Mouse (Mus musculus): ENCODE measurements around the gene Adm. TPM values are rescaled to one million over a fixed set of nuclear protein-coding genes. Genes with fewer than 3 reads are reported as not detected.
A peak's percentile ranks its signal among the peaks of the same experiment; 100 is the strongest.
"Not testable (repeated sequence)": the region's sequence is repeated elsewhere in the genome, so short reads cannot be mapped to it uniquely, and the experiment has no call there.

Gene Adm
- 9.9 and 12.5 TPM in 2 replicates for polyA plus RNA-seq (2015; fragmentation: Nextera tagmentation; extraction: Ambion mirVana)

DNA sequence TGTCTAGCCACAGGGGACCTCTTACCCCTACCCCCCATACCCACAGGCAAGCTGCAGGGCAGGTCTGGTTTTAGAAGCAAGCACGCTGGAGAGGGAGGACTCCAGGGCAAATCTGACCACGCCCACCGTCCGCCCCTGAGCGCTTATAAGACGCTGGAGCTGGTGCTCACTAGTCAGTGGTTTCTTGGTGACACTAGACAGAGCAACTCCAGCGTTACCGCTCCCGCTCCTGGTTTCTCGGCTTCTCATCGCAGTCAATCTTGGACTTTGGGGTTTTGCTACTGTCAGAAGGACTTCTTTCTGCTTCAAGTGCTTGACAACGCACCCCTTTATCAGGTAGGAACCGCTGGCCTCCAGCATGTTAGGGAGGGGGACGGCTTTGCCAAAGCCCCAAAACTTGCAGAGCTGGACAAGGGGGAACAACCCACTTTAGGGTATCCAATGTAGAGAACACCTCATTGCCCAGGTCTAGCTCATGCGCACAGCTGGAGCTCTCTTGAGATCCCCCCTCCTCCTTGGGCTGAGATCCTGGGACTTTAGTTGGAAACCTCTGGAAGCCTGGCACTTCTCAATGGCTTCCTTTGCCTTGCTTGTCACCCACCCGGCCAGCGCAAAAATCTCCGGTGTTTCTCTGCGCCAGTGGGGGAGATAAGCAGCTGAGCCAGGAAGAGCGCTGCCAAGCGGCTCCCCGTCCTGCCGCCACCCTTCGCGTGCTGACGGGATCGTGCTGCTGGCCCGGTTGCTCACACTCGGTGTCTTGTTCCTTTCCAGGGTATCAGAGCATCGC is at the start of gene Adm:
Adm (plus strand) TSS at position 176 of the 787 bp plus-strand sequence.
- H3K36me3 ChIP-seq, result no peaks in the 10 kb centered on the region
- WGBS, result under 1% methylated on average over 30 of the region's 30 CpGs
- H3K9ac ChIP-seq, result peak within 1 kb of the TSS; percentile 59
- H3K4me3 ChIP-seq (replicated peaks), result peak within 1 kb of the TSS; percentile 50
- H3K4me2 ChIP-seq, result peak within 1 kb of the TSS; percentile 90
- H3K9me3 ChIP-seq (replicated peaks), result no peaks in the 10 kb centered on the region
- peaks cover 75% of the 10 kb centered on the region for H3K27me3 ChIP-seq
- H3K27ac ChIP-seq, result no peak within 1 kb of the TSS
- ATAC-seq (replicated peaks; ENCODE audit: low FRiP score), result peak; percentile 44
- H3K4me1 ChIP-seq, result peaks cover 54% of the 10 kb centered on the region

DNA sequence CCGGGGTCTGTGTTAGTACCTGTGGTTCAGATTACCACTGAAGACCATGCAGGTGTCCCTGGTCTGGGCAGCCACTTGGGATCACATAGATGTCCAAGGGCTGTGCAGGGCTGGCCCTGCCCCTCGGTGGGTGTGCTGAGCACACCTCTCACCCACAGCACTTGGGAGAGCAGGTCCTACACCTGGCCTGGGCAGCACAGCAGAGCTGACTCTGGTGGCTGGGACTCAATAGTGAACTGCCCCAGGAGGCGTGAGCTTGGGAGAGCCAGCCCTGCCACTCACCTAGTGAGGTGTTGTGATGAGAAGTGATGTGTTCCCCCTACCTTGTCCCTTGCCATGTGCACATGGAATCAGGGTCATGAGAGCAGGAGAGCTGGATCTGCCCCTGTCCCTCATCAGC is 43.8 kb upstream of the Adm start:
- 97% methylated on average over 3 of the region's 3 CpGs for WGBS
- no peak overlapping the region for H3K4me3 ChIP-seq (replicated peaks)
- H3K9me3 ChIP-seq (replicated peaks), result no peaks in the 10 kb centered on the region
- H3K4me1 ChIP-seq, result no peaks in the 10 kb centered on the region
- H3K4me2 ChIP-seq, result no peak overlapping the region
- ATAC-seq (replicated peaks; ENCODE audit: low FRiP score), result no peak
- H3K27ac ChIP-seq, result no peak overlapping the region
- H3K36me3 ChIP-seq, result no peaks in the 10 kb centered on the region
- no peaks in the 10 kb centered on the region for H3K27me3 ChIP-seq
- no peak overlapping the region for H3K9ac ChIP-seq

DNA sequence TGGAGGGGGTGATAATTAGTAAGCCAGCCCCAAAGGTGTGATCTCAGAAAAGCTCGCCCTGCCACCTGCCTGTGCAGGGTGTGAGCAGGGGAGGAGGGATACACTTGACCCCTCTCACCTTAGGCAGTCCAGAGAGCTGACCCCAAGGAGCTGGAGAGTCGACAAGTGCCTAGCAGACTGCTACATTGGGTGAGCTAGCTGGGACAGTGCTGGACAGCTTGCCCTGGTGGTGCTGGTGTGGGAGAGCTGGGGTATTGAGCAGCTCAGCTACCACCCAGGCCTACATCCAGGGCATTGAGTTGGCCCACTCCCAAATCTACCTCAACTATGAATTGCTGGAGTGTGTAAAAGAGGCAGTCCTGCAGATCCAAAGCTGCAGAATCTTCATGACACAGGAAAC is 43.3 kb upstream of the Adm start:
- Histone ChIP-seq H3K4me3 (replicated peaks) (no peak overlapping the region), H3K9ac (no peak overlapping the region), H3K4me1 (no peaks in the 10 kb centered on the region), H3K27ac (no peak overlapping the region), H3K4me2 (no peak overlapping the region), H3K9me3 (replicated peaks) (no peaks in the 10 kb centered on the region), H3K27me3 (no peaks in the 10 kb centered on the region), H3K36me3 (no peaks in the 10 kb centered on the region)
- ATAC-seq (replicated peaks; ENCODE audit: low FRiP score), result no peak; the same call in 1 of the 2 replicates
- 48% methylated on average over 2 of the region's 2 CpGs for WGBS

- no peak for ATAC-seq (replicated peaks; ENCODE audit: low FRiP score)
- no peak overlapping the region for H3K9ac ChIP-seq
- no peak overlapping the region for H3K4me3 ChIP-seq (replicated peaks)
- no peaks in the 10 kb centered on the region for H3K4me1 ChIP-seq
- H3K4me2 ChIP-seq, result no peak overlapping the region
- WGBS, result 81% methylated on average over 2 of the region's 2 CpGs
- no peaks in the 10 kb centered on the region for H3K27me3 ChIP-seq
- H3K9me3 ChIP-seq (replicated peaks), result no peaks in the 10 kb centered on the region
- H3K36me3 ChIP-seq, result no peaks in the 10 kb centered on the region
- H3K27ac ChIP-seq, result no peak overlapping the region
Measured at GRCm38 (mm10) chr7:110585250-110585649, 42.2 kb upstream of the Adm start.

DNA sequence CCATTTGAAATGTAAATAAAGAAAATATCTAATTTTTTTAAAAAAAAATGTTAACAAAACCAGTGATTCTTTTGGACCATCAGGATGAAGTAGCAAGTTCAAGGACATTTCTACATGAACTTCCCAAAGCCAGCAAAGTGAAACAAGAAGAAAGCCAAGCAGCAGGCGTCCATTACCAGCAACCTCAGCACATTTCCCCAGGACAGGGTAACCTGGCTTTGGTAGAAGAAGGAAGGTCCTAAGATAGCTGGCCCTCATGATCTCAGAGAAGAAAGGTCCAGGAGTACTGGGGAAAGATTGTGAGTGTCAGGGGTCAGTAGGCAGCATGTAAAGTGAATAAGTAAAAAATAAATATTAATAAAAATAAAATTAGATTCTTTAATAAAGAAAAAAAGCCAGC is 39.7 kb upstream of the Adm start:
- Histone ChIP-seq H3K27me3 (no peaks in the 10 kb centered on the region), H3K9me3 (replicated peaks) (no peaks in the 10 kb centered on the region), H3K4me2 (no peak overlapping the region), H3K9ac (no peak overlapping the region), H3K27ac (no peak overlapping the region), H3K36me3 (no peaks in the 10 kb centered on the region), H3K4me3 (replicated peaks) (no peak overlapping the region), H3K4me1 (no peaks in the 10 kb centered on the region)
- no peak for ATAC-seq (replicated peaks; ENCODE audit: low FRiP score)
- WGBS, result 97% methylated on average over 1 of the region's 1 CpGs

- not testable (repeated sequence) for H3K4me1 ChIP-seq; H3K9me3 ChIP-seq (replicated peaks); ATAC-seq (replicated peaks; ENCODE audit: low FRiP score); H3K27me3 ChIP-seq; H3K9ac ChIP-seq; H3K4me2 ChIP-seq; H3K4me3 ChIP-seq (replicated peaks); H3K27ac ChIP-seq; H3K36me3 ChIP-seq
- 94% methylated on average over 3 of the region's 3 CpGs for WGBS
Measured at GRCm38 (mm10) chr7:110593991-110594390, 33.5 kb upstream of the Adm start.

DNA sequence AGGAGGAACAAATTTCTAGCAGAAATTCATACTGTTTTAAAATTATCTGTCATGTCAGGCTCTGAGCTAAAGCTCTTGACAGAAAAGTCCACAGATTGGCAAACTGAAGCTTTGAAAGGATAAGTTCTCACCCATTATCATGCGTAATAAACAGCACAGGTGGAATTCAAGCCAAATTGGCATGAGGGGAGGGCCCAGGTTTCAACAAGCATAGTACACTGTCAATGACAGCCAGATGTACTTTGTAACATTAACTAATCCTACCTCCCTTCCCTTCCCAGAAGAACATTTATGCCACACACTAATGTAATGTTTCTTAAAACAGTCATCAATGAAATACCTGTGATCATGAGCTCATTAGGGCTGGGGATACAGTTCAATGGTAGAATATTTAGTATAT is 30.3 kb upstream of the Adm start:
- 96% methylated on average over 1 of the region's 1 CpGs for WGBS
- no peak overlapping the region for H3K4me3 ChIP-seq (replicated peaks)
- H3K4me2 ChIP-seq, result no peak overlapping the region
- H3K9ac ChIP-seq, result no peak overlapping the region
- no peak for ATAC-seq (replicated peaks; ENCODE audit: low FRiP score)
- H3K36me3 ChIP-seq, result peaks cover 9% of the 10 kb centered on the region; the same call in 1 of the 2 replicates
- H3K4me1 ChIP-seq, result no peaks in the 10 kb centered on the region
- no peaks in the 10 kb centered on the region for H3K27me3 ChIP-seq
- 0 out of 2 replicates have a peak, but pooled peaks cover 3% of the 10 kb centered on the region for H3K9me3 ChIP-seq (replicated peaks)
- no peak overlapping the region for H3K27ac ChIP-seq

GRCm38 (mm10) chr7:110605476-110605875 is 22.0 kb upstream of the Adm start:
- no peak overlapping the region for H3K4me3 ChIP-seq (replicated peaks)
- no peak overlapping the region for H3K27ac ChIP-seq
- no peak overlapping the region for H3K4me2 ChIP-seq
- no peaks in the 10 kb centered on the region for H3K4me1 ChIP-seq
- 0 out of 2 replicates have a peak, but pooled peaks cover 4% of the 10 kb centered on the region for H3K36me3 ChIP-seq
- H3K27me3 ChIP-seq, result no peaks in the 10 kb centered on the region
- no peak overlapping the region for H3K9ac ChIP-seq
- WGBS, result 77% methylated on average over 4 of the region's 4 CpGs
- H3K9me3 ChIP-seq (replicated peaks), result no peaks in the 10 kb centered on the region
- no peak for ATAC-seq (replicated peaks; ENCODE audit: low FRiP score)

- Histone ChIP-seq H3K9ac (no peak overlapping the region), H3K27ac (no peak overlapping the region), H3K27me3 (no peaks in the 10 kb centered on the region), H3K4me2 (no peak overlapping the region), H3K9me3 (replicated peaks) (no peaks in the 10 kb centered on the region), H3K36me3 (0 out of 2 replicates have a peak, but pooled peaks cover 4% of the 10 kb centered on the region), H3K4me1 (0 out of 2 replicates have a peak, but pooled peaks cover under 1% of the 10 kb centered on the region), H3K4me3 (replicated peaks) (no peak overlapping the region)
- 94% methylated on average over 1 of the region's 1 CpGs for WGBS
- ATAC-seq (replicated peaks; ENCODE audit: low FRiP score), result no peak
Measured at GRCm38 (mm10) chr7:110606906-110607305, 20.6 kb upstream of the Adm start.

- H3K9ac ChIP-seq, result peak overlapping the region; percentile 92
- H3K27me3 ChIP-seq, result no peaks in the 10 kb centered on the region
- WGBS, result 3% methylated on average over 17 of the region's 17 CpGs
- peak overlapping the region; percentile 77 for H3K4me3 ChIP-seq (replicated peaks)
- H3K4me2 ChIP-seq, result peak overlapping the region; percentile 90
- H3K4me1 ChIP-seq, result peaks cover 21% of the 10 kb centered on the region
- no peaks in the 10 kb centered on the region for H3K9me3 ChIP-seq (replicated peaks)
- H3K27ac ChIP-seq, result peak overlapping the region; percentile 98
- no peaks in the 10 kb centered on the region for H3K36me3 ChIP-seq
- ATAC-seq (replicated peaks; ENCODE audit: low FRiP score), result no peak
Measured at GRCm38 (mm10) chr7:110613381-110614132, 13.9 kb upstream of the Adm start.

DNA sequence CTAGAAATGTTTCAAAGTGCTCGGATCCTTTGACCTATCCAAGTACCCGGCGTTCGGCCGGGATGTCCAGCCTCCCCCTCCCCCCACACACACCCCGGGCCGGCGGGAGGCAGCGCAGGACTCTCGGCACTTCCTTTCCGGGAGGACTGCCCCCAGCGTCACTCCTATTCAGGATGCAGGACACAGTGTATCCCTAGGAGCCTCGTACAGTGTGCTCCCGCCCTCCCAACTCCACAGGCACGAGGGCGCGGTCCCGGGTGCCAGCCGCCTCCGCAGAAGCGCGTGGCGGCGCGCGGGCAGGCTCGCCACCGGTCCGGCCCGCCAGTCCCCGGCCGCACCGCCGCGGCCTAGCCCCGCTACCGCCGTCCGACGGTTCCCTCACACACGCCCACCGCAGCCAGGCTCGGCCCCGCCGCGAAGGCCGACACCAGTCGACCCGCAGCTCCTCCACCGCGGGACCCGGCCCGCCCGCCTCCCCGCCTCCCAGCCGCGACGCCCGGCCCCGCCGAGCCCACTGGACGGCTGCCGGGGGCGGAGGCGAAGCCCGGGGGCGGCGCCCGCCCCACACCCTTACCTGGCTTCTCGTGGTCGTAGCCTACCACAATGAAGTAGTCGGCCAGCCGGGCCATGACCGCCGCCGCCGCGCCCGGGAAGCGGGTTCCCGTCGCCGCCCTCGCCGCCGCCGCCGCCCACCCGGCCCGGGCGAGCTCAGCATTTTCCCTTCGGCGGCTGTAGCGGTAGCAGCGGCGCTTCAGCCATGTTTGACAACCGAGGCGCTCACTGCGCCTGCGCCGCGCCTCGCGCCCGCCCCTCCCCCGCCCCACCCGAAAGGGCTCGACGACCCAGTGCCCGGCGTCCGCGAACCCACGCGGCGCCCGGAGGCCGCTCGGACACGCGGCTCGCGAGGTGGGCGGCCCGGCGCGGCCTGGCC is 13.1 kb upstream of the Adm start, which contains the start of gene Sbf2:
Sbf2 (minus strand) TSS at position 790 of the 931 bp plus-strand sequence.
- Histone ChIP-seq H3K4me2 (peak within 1 kb of the TSS; percentile 90), H3K4me1 (peaks cover 21% of the 10 kb centered on the region), H3K36me3 (no peaks in the 10 kb centered on the region), H3K9ac (peak within 1 kb of the TSS; percentile 92), H3K9me3 (replicated peaks) (no peaks in the 10 kb centered on the region), H3K27me3 (no peaks in the 10 kb centered on the region), H3K4me3 (replicated peaks) (peak within 1 kb of the TSS; percentile 77), H3K27ac (peak within 1 kb of the TSS; percentile 98)
- WGBS, result under 1% methylated on average over 124 of the region's 127 CpGs
- peak; percentile 95 for ATAC-seq (replicated peaks; ENCODE audit: low FRiP score)
